Mouse (Mus musculus) heart, embryonic 14.5 days (tissue): ENCODE measurements around the gene Cypt4. TPM values are rescaled to one million over a fixed set of nuclear protein-coding genes. Genes with fewer than 3 reads are reported as not detected.
"Not testable (repeated sequence)": the region's sequence is repeated elsewhere in the genome, so short reads cannot be mapped to it uniquely, and the experiment has no call there.

ENCODE experiments used
- ATAC-seq: fragments of 200-750 bp; cut with Nextera tagmentation; 2 replicates; pipeline ENCODE4 v1.8.0; 2017; ENCODE audit warnings: low read depth, moderate TSS enrichment; ENCODE audit not compliant: insufficient number of reproducible peaks, insufficient read depth, low FRiP score
- H3K27ac ChIP-seq, 2 experiments: fragments of 200-500 bp in 1 of 2; fragments of 300-500 bp in 1 of 2; sonication (generic) in 1 of 2; replicated peaks in 1 of 2; 2 replicates each; pipeline ENCODE4 v1.5.1; 2012 to 2014; ENCODE audit warnings: low read depth in 2 of 2, low read length in 2 of 2, control low read depth in 1 of 2, mild to moderate bottlenecking in 1 of 2, mixed read lengths in 1 of 2; ENCODE audit not compliant: control insufficient read depth in 1 of 2, insufficient read depth in 1 of 2
- H3K27me3 ChIP-seq: fragments of 300-500 bp; sonication (generic); 2 replicates; pipeline ENCODE4 v1.6.1; 2014; ENCODE audit warnings: mild to moderate bottlenecking, low read length, control low read depth; ENCODE audit not compliant: control insufficient read depth, insufficient read depth
- H3K36me3 ChIP-seq: fragments of 300-500 bp; sonication (generic); 2 replicates; pipeline ENCODE4 v1.6.1; 2014; ENCODE audit warnings: mild to moderate bottlenecking, control low read depth, low read length, mixed read lengths; ENCODE audit not compliant: control insufficient read depth, insufficient read depth
- H3K4me1 ChIP-seq, 2 experiments: fragments of 200-500 bp in 1 of 2; fragments of 300-500 bp in 1 of 2; sonication (generic) in 1 of 2; 2 replicates each; pipeline ENCODE4 v1.6.1; 2012 to 2014; ENCODE audit warnings: low read length in 2 of 2, control low read depth in 1 of 2, mixed read lengths in 1 of 2; ENCODE audit not compliant: control insufficient read depth in 2 of 2, insufficient read depth in 2 of 2
- H3K4me2 ChIP-seq: fragments of 300-500 bp; sonication (generic); 2 replicates; pipeline ENCODE4 v1.6.1; 2014; ENCODE audit warnings: mild to moderate bottlenecking, low read length
- H3K4me3 ChIP-seq, 2 experiments: fragments of 200-500 bp in 1 of 2; fragments of 300-500 bp in 1 of 2; sonication (generic) in 1 of 2; 2 replicates each; pipeline ENCODE4 v1.5.1; 2012 to 2014; ENCODE audit warnings: low read length in 2 of 2, mild to moderate bottlenecking in 2 of 2, control low read depth in 1 of 2, low read depth in 1 of 2, moderate library complexity in 1 of 2; ENCODE audit not compliant: control insufficient read depth in 1 of 2, insufficient read depth in 1 of 2
- H3K9ac ChIP-seq: fragments of 300-500 bp; sonication (generic); 2 replicates; pipeline ENCODE4 v1.6.1; 2014; ENCODE audit warnings: mild to moderate bottlenecking, low read length
- H3K9me3 ChIP-seq: fragments of 300-500 bp; sonication (generic); 2 replicates; pipeline ENCODE4 v1.6.1; 2016; ENCODE audit warnings: low read length, control low read depth; ENCODE audit not compliant: control insufficient read depth
- WGBS: fragments of 180-500 bp; shearing (Covaris S2); extraction: QIAGEN DNeasy Blood & Tissue Kit; methylation state at CpG from one replicate; pipeline ENCODE4 v1.1.7; 2014; 5-methylcytosine and 5-hydroxymethylcytosine counted together
- polyA plus RNA-seq: library from polyadenylated mRNA; unstranded; fragments of >200 nt; fragmentation: Nextera tagmentation; extraction: Ambion mirVana; gene quantifications from 2 replicates; pipeline ENCODE4 v1.2.1, GENCODE M21; 2014

Cypt4 gene
- polyA plus RNA-seq = not detected in 2 replicates

- H3K4me2 ChIP-seq = no peak within 1 kb of the TSS
- no peaks in the 10 kb centered on the region for H3K36me3 ChIP-seq
- no peak for ATAC-seq
- H3K27me3 ChIP-seq = no peaks in the 10 kb centered on the region
- WGBS = 91% methylated on average over 5 of the region's 5 CpGs
- no peaks in the 10 kb centered on the region for H3K4me1 ChIP-seq
- no peaks in the 10 kb centered on the region for H3K9me3 ChIP-seq
- H3K27ac ChIP-seq = no peak within 1 kb of the TSS
- no peak within 1 kb of the TSS for H3K9ac ChIP-seq
- H3K4me3 ChIP-seq = no peak within 1 kb of the TSS
These were observed at the start of gene Cypt4 for GRCm38 (mm10) chr9:24624896-24625295. TSS of gene Cypt4 (plus strand) at chr9:24625196.

DNA sequence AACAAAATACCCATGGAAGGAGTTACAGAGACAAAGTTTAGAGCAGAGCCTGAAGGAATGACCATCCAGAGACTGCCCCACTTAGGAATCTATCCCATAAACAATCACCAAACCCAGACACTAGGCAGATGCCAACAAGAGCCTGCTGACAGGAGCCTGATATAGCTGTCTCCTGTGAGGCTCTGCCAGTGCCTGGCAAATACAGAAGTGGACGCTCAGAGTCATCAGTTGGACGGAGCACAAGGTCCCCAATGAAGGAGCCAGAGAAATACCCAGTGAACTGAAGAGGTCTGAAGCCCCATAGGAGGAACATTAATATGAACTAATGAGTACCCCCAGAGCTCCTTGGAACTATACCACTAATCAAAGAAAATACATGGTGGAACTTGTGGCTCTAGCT, 12.3 kb downstream of the Cypt4 start:
- H3K4me1 ChIP-seq, H3K36me3 ChIP-seq, H3K27ac ChIP-seq, H3K9ac ChIP-seq, ATAC-seq, H3K27me3 ChIP-seq, H3K9me3 ChIP-seq, H3K4me3 ChIP-seq, H3K4me2 ChIP-seq: not testable (repeated sequence)
- WGBS = 14% methylated on average over 2 of the region's 2 CpGs

Other genes starting within 250 kb of the Cypt4 start
- 17.3 and 21.3 TPM in 2 replicates for gene Dpy19l1, start 122.1 kb upstream of the Cypt4 start, polyA plus RNA-seq
- gene Dpy19l2, start 71.1 kb downstream of the Cypt4 start, polyA plus RNA-seq = 0.16 and 0.30 TPM in 2 replicates
- 69.0 and 80.6 TPM in 2 replicates for gene Tbx20, start 149.1 kb downstream of the Cypt4 start, polyA plus RNA-seq